Mouse (Mus musculus): Measurements from ENCODE around the gene Lce1b.

- no peak for TF ChIP-seq CTCF (IDR thresholded peaks at IDR 0.05; ENCODE audit: low read depth)
- TF ChIP-seq EP300 (IDR thresholded peaks at IDR 0.05; ENCODE audit: low read depth), result no peak
Observed at GRCm38 (mm10) chr3:92694613-92695012, 37.9 kb upstream of the Lce1b start.

All from heart, postnatal 0 days (tissue).